Mouse (Mus musculus) embryonic facial prominence, embryonic 11.5 days (tissue): ENCODE results near the gene Naa80. TPM values are rescaled to one million over a fixed set of nuclear protein-coding genes. Genes with fewer than 3 reads are reported as not detected.

Experiments
- ATAC-seq: fragments of 200-750 bp; cut with Nextera tagmentation; replicated peaks from 2 replicates; pipeline ENCODE4 v1.8.0; 2017; ENCODE audit warnings: low read depth; ENCODE audit not compliant: insufficient number of reproducible peaks, low FRiP score, low TSS enrichment
- DNase-seq: peaks from one replicate; pipeline ENCODE4 v3.0.0-alpha.2; 2015; ENCODE audit warnings: low spot score
- H3K27ac ChIP-seq: fragments of 300-500 bp; sonication (generic); replicated peaks from 2 replicates; pipeline ENCODE4 v1.5.1; 2014; ENCODE audit warnings: mild to moderate bottlenecking, low read depth, low read length, control low read depth
- H3K27me3 ChIP-seq: fragments of 300-500 bp; sonication (generic); 2 replicates; pipeline ENCODE4 v1.6.1; 2014; ENCODE audit warnings: mild to moderate bottlenecking, low read length, moderate library complexity, mixed read lengths; ENCODE audit not compliant: control insufficient read depth, insufficient read depth
- H3K36me3 ChIP-seq: fragments of 300-500 bp; sonication (generic); replicated peaks from 2 replicates; pipeline ENCODE4 v1.6.1; 2014; ENCODE audit warnings: low read depth, mild to moderate bottlenecking, low read length, moderate library complexity, mixed read lengths; ENCODE audit not compliant: control insufficient read depth, insufficient read depth
- H3K4me1 ChIP-seq: fragments of 300-500 bp; sonication (generic); 2 replicates; pipeline ENCODE4 v1.6.1; 2014; ENCODE audit warnings: low read length, mixed read lengths; ENCODE audit not compliant: control insufficient read depth, insufficient read depth
- H3K4me2 ChIP-seq: fragments of 300-500 bp; sonication (generic); 2 replicates; pipeline ENCODE4 v1.6.1; 2014; ENCODE audit warnings: low read depth, mild to moderate bottlenecking, control low read depth, low read length, moderate library complexity
- H3K4me3 ChIP-seq: fragments of 300-500 bp; sonication (generic); 2 replicates; pipeline ENCODE4 v1.5.1; 2014; ENCODE audit warnings: low read depth, low read length, control low read depth
- H3K9ac ChIP-seq: fragments of 300-500 bp; sonication (generic); replicated peaks from 2 replicates; pipeline ENCODE4 v1.6.1; 2014; ENCODE audit warnings: mild to moderate bottlenecking, control low read depth, low read length
- H3K9me3 ChIP-seq: fragments of 300-500 bp; sonication (generic); replicated peaks from 2 replicates; pipeline ENCODE4 v1.6.1; 2016; ENCODE audit warnings: mild to moderate bottlenecking, low read length, inconsistent platforms, mixed read lengths; ENCODE audit not compliant: control insufficient read depth
- WGBS: fragments of 180-500 bp; shearing (Covaris S2); extraction: QIAGEN DNeasy Blood & Tissue Kit; methylation state at CpG from one replicate; pipeline ENCODE4 v1.1.7; 2014; 5-methylcytosine and 5-hydroxymethylcytosine counted together
- polyA plus RNA-seq: library from polyadenylated mRNA; unstranded; fragments of >200 nt; fragmentation: Nextera tagmentation; extraction: Ambion mirVana; gene quantifications from 2 replicates; pipeline ENCODE4 v1.2.1, GENCODE M21; 2014

The Naa80 gene
- polyA plus RNA-seq, 1 experiment from 2014 or later = 11.8 TPM

GRCm38 (mm10) chr9:107612191-107612944 lies 33.7 kb downstream of the Naa80 start:
- Histone ChIP-seq H3K4me3 (peak overlapping the region; percentile 30), H3K36me3 (no peaks in the 10 kb centered on the region; the same call in 1 of the 2 replicates), H3K4me1 (peaks cover 9% of the 10 kb centered on the region; the same call in 1 of the 2 replicates), H3K9ac (peak overlapping the region; percentile 68), H3K9me3 (no peaks in the 10 kb centered on the region), H3K27ac (peak overlapping the region; percentile 81), H3K27me3 (no peaks in the 10 kb centered on the region), H3K4me2 (peak overlapping the region; percentile 75)
- 4% methylated on average over 47 of the region's 48 CpGs for WGBS
- peak; percentile 90 for ATAC-seq
- DNase-seq = peak; percentile 98

GRCm38 (mm10) chr9:107612945-107613569 lies 34.4 kb downstream of the Naa80 start:
- DNase-seq (no peak), ATAC-seq (no peak; the same call in 1 of the 2 replicates)
- Histone ChIP-seq H3K9me3 (no peaks in the 10 kb centered on the region), H3K4me2 (peak overlapping the region; percentile 75), H3K27ac (peak overlapping the region; percentile 81), H3K4me3 (peak overlapping the region; percentile 30; the same call in 1 of the 2 replicates), H3K9ac (peak overlapping the region; percentile 2; the same call in 1 of the 2 replicates), H3K36me3 (no peaks in the 10 kb centered on the region; the same call in 1 of the 2 replicates), H3K4me1 (peaks cover 4% of the 10 kb centered on the region; the same call in 1 of the 2 replicates), H3K27me3 (no peaks in the 10 kb centered on the region)
- WGBS = 12% methylated on average over 12 of the region's 12 CpGs

DNA sequence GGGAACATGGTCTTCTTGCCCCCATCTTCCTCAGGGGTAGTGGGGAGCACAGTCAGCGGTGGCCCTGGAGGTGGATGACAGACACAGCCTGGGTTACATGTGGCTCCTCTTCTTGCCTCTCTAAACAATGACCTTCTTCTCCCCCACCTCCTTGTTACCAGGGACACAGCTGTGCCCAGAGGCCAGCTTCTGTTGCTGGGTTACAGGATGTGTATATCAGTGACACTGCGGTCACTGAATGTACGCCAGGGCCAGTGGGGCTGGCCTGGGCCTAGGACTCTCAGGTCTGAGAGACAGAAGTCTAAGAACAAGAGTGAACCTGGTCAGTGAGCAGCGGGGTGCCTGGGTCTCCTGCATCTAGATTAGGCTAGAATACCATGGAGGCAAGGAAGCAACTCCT lies 36.3 kb downstream of the Naa80 start:
- 48% methylated on average over 4 of the region's 4 CpGs for WGBS
- Histone ChIP-seq H3K9me3 (no peaks in the 10 kb centered on the region), H3K4me3 (no peak overlapping the region), H3K27me3 (no peaks in the 10 kb centered on the region), H3K4me1 (peaks cover 3% of the 10 kb centered on the region; the same call in 1 of the 2 replicates), H3K9ac (no peak overlapping the region; the same call in 1 of the 2 replicates), H3K4me2 (no peak overlapping the region), H3K27ac (no peak overlapping the region), H3K36me3 (peaks cover 3% of the 10 kb centered on the region; the same call in 1 of the 2 replicates)
- ATAC-seq (no peak), DNase-seq (no peak)

GRCm38 (mm10) chr9:107617461-107617860 lies 38.8 kb downstream of the Naa80 start:
- 77% methylated on average over 2 of the region's 2 CpGs for WGBS
- Histone ChIP-seq H3K9ac (no peak overlapping the region), H3K4me2 (no peak overlapping the region), H3K36me3 (peaks cover 6% of the 10 kb centered on the region; the same call in 1 of the 2 replicates), H3K4me3 (no peak overlapping the region), H3K9me3 (no peaks in the 10 kb centered on the region), H3K4me1 (no peaks in the 10 kb centered on the region), H3K27me3 (no peaks in the 10 kb centered on the region), H3K27ac (no peak overlapping the region)
- no peak for DNase-seq
- no peak for ATAC-seq

DNA sequence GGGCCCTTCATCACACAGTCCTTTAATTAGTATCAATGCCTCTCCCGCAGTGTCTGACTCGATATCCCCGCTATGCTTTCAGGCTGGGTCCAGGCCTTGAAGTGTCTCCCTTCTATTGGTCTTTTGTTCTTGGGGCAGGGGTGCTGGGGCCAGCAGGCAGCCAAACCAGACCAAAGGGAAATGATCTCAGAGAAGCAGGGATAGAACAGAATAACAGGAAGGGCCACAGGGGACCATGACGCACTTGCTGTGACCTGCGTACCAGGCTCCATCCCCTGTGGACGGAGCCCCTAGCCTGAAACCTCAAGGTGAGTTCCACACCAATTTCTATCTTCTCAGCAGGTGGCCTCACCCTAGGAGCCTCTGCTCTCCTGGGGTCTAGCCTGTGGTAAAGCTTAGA lies 39.4 kb downstream of the Naa80 start:
- Histone ChIP-seq H3K9ac (no peak overlapping the region), H3K4me2 (no peak overlapping the region), H3K36me3 (peaks cover 6% of the 10 kb centered on the region; the same call in 1 of the 2 replicates), H3K4me3 (no peak overlapping the region), H3K9me3 (no peaks in the 10 kb centered on the region), H3K27me3 (no peaks in the 10 kb centered on the region), H3K4me1 (no peaks in the 10 kb centered on the region), H3K27ac (no peak overlapping the region)
- DNase-seq (no peak), ATAC-seq (no peak)
- WGBS = 92% methylated on average over 6 of the region's 6 CpGs

DNA sequence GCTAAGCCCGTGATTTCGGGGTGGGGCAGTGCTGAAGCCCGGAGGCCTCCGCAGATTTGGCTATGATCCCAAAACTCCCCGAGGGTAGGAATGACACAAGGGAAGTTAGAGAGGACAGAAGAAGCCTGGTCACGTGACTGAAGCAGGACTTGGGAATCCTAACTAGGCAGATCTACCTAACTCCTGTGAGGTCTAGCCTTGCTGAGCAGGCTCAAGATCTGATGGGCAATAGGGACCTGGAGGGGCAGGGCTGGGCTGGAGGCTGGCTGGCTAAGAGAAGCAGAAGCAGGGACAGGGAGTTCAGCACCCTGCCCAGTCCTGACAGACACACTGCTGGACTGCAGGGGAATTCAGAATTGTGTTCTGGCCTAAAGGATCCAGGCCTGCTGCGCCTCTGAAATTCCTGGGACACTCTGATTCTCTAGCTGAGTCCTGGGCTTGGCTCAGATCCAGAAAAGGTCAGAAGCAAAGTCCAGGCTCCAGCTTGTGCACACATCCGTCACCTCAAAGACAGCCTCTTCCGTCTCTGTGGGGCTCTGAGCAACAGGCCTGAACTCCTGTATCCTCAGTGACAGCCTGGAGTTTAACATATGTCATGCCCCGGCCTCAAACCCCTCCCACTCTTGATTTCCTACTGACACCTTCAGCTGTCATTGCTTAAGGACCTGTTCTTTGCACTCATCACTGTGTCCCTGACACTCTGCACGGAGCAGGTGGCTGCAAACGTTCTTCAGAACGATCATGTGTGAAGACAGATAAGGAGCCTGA lies 40.3 kb downstream of the Naa80 start:
- 77% methylated on average over 13 of the region's 13 CpGs for WGBS

GRCm38 (mm10) chr9:107619546-107619879 lies 40.8 kb downstream of the Naa80 start:
- WGBS = 89% methylated on average over 13 of the region's 13 CpGs
- H3K27ac ChIP-seq = no peak overlapping the region
- no peaks in the 10 kb centered on the region for H3K9me3 ChIP-seq
- ATAC-seq = no peak
- no peaks in the 10 kb centered on the region for H3K27me3 ChIP-seq
- no peak overlapping the region for H3K4me3 ChIP-seq
- peaks cover 6% of the 10 kb centered on the region; the same call in 1 of the 2 replicates for H3K36me3 ChIP-seq
- H3K9ac ChIP-seq = no peak overlapping the region
- H3K4me1 ChIP-seq = no peaks in the 10 kb centered on the region
- H3K4me2 ChIP-seq = no peak overlapping the region
- no peak for DNase-seq

More for the DNA sequence above, 40.3 kb downstream of the Naa80 start:
- no peak for DNase-seq
- Histone ChIP-seq H3K9me3 (no peaks in the 10 kb centered on the region), H3K36me3 (peaks cover 6% of the 10 kb centered on the region; the same call in 1 of the 2 replicates), H3K9ac (no peak overlapping the region), H3K4me3 (no peak overlapping the region), H3K27me3 (no peaks in the 10 kb centered on the region), H3K27ac (no peak overlapping the region), H3K4me1 (no peaks in the 10 kb centered on the region), H3K4me2 (no peak overlapping the region)
- no peak for ATAC-seq
